25 mouse cellular contexts compared by ENCODE assay signal in genomic region chr17:5655536-5655935, GRCm38 (mm10).
"Had no signal": no experiment of that assay in that cellular context is flagged by ENCODE, and none has a peak within 500 bp of the region (broad histone marks: within the 10 kb centered on the region; RNA-seq: fewer than 3 reads in every experiment).

No protein-coding gene starts in this region.

- H3K9me3 ChIP-seq: heart, embryonic 10.5 days; heart, embryonic 13.5 days; heart, embryonic 15.5 days; hindbrain, embryonic 13.5 days; hindbrain, embryonic 15.5 days; kidney, embryonic 15.5 days; limb, embryonic 13.5 days; limb, embryonic 15.5 days; liver, embryonic 12.5 days had no signal

- ATAC-seq: hindbrain, postnatal 0 days; intestine, embryonic 16.5 days; liver, embryonic 12.5 days had no signal

- H3K36me3 ChIP-seq: heart, embryonic 10.5 days; heart, embryonic 13.5 days; heart, embryonic 15.5 days; hindbrain, embryonic 13.5 days; hindbrain, embryonic 15.5 days; kidney, embryonic 15.5 days; limb, embryonic 13.5 days; limb, embryonic 15.5 days had no signal

- H3K27ac ChIP-seq: gastrocnemius, adult 2 months; heart, embryonic 10.5 days; heart, embryonic 13.5 days; heart, embryonic 15.5 days; hindbrain, embryonic 13.5 days; hindbrain, embryonic 15.5 days; hindbrain, postnatal 0 days; kidney, embryonic 15.5 days; kidney, postnatal 0 days; limb, embryonic 13.5 days; limb, embryonic 15.5 days; liver, embryonic 12.5 days; liver, embryonic 14.5 days had no signal

- DNase-seq: gastrocnemius, adult 2 months; gastrocnemius, postnatal 10 days; gastrocnemius, postnatal 25 days; heart, adult 18-20 months; heart, postnatal 14 days; heart, postnatal 36 days; kidney, adult 11 months; kidney, adult 2 months; kidney, adult 9 months; kidney, postnatal 14 days; kidney, postnatal 36 days; left cerebral cortex, postnatal 4 days had no signal

- H3K27me3 ChIP-seq: heart, embryonic 13.5 days; heart, embryonic 15.5 days; hindbrain, embryonic 13.5 days; hindbrain, embryonic 15.5 days; kidney, embryonic 15.5 days; limb, embryonic 13.5 days; limb, embryonic 15.5 days; liver, embryonic 12.5 days had no signal

- H3K9ac ChIP-seq: heart, embryonic 13.5 days; heart, embryonic 15.5 days; hindbrain, embryonic 13.5 days; hindbrain, embryonic 15.5 days; kidney, embryonic 15.5 days; limb, embryonic 13.5 days; limb, embryonic 15.5 days; liver, embryonic 12.5 days; liver, embryonic 14.5 days had no signal

- H3K4me2 ChIP-seq: heart, embryonic 13.5 days; heart, embryonic 15.5 days; hindbrain, embryonic 13.5 days; hindbrain, embryonic 15.5 days; kidney, embryonic 15.5 days; limb, embryonic 13.5 days; limb, embryonic 15.5 days; liver, embryonic 12.5 days had no signal

- H3K4me1 ChIP-seq: heart, embryonic 10.5 days; heart, embryonic 13.5 days; heart, embryonic 15.5 days; hindbrain, embryonic 15.5 days; kidney, embryonic 15.5 days; liver, embryonic 12.5 days had no signal

- H3K4me3 ChIP-seq: gastrocnemius, adult 2 months; heart, embryonic 10.5 days; heart, embryonic 13.5 days; heart, embryonic 15.5 days; hindbrain, embryonic 13.5 days; hindbrain, embryonic 15.5 days; kidney, embryonic 15.5 days; limb, embryonic 13.5 days; limb, embryonic 15.5 days; liver, embryonic 12.5 days had no signal
